Mouse (Mus musculus) liver, embryonic 15.5 days (tissue): ENCODE measurements at regions not wholly inside any gene's neighbourhood (a gene's known extent, or its start where the extent isn't known, plus 50 kb on each side); places are given as distances from the start of the nearest gene placed in this dataset.

Experiments
- ATAC-seq: fragments of 200-750 bp; cut with Nextera tagmentation; 2 replicates; pipeline ENCODE4 v1.8.0; 2017; ENCODE audit warnings: moderate number of reproducible peaks, mild to moderate bottlenecking, moderate library complexity; ENCODE audit not compliant: insufficient read depth
- H3K27ac ChIP-seq: fragments of 300-500 bp; sonication (generic); replicated peaks from 2 replicates; pipeline ENCODE4 v1.5.1; 2015; ENCODE audit warnings: mild to moderate bottlenecking, inconsistent platforms
- H3K27me3 ChIP-seq: fragments of 300-500 bp; sonication (generic); 2 replicates; pipeline ENCODE4 v1.6.1; 2015; ENCODE audit warnings: mild to moderate bottlenecking, inconsistent platforms
- H3K36me3 ChIP-seq: fragments of 300-500 bp; sonication (generic); replicated peaks from 2 replicates; pipeline ENCODE4 v1.6.1; 2015; ENCODE audit warnings: moderate library complexity, mild to moderate bottlenecking, inconsistent platforms
- H3K4me1 ChIP-seq: fragments of 300-500 bp; sonication (generic); replicated peaks from 2 replicates; pipeline ENCODE4 v1.6.1; 2015; ENCODE audit warnings: inconsistent platforms
- H3K4me2 ChIP-seq: fragments of 300-500 bp; sonication (generic); 2 replicates; pipeline ENCODE4 v1.6.1; 2015; ENCODE audit warnings: moderate library complexity, mild to moderate bottlenecking, inconsistent platforms
- H3K4me3 ChIP-seq: fragments of 300-500 bp; sonication (generic); replicated peaks from 2 replicates; pipeline ENCODE4 v1.5.1; 2015; ENCODE audit warnings: mild to moderate bottlenecking, inconsistent platforms
- H3K9ac ChIP-seq: fragments of 300-500 bp; sonication (generic); 2 replicates; pipeline ENCODE4 v1.6.1; 2015; ENCODE audit warnings: moderate library complexity, mild to moderate bottlenecking, inconsistent platforms
- H3K9me3 ChIP-seq: fragments of 300-500 bp; sonication (generic); replicated peaks from 2 replicates; pipeline ENCODE4 v1.6.1; 2016; ENCODE audit warnings: inconsistent platforms
- WGBS: fragments of 180-500 bp; shearing (Covaris S2); methylation state at CpG from one replicate; pipeline ENCODE4 v1.1.7; 2015; ENCODE audit warnings: mixed read lengths; ENCODE audit not compliant: insufficient replicate concordance; 5-methylcytosine and 5-hydroxymethylcytosine counted together

GRCm38 (mm10) chr5:119153086-119153485 lies 517.4 kb upstream of the Tbx3 start:
- no peak overlapping the region for H3K4me3 ChIP-seq
- no peak for ATAC-seq
- H3K4me2 ChIP-seq, result no peak overlapping the region
- no peak overlapping the region for H3K27ac ChIP-seq
- WGBS, result 63% methylated on average over 5 of the region's 5 CpGs
- H3K36me3 ChIP-seq, result no peaks in the 10 kb centered on the region
- no peak overlapping the region for H3K9ac ChIP-seq
- H3K4me1 ChIP-seq, result no peaks in the 10 kb centered on the region
- H3K9me3 ChIP-seq, result 0 out of 2 replicates have a peak, but pooled peaks cover 4% of the 10 kb centered on the region
- H3K27me3 ChIP-seq, result no peaks in the 10 kb centered on the region

GRCm38 (mm10) chr5:119156638-119157037 lies 513.8 kb upstream of the Tbx3 start:
- no peak overlapping the region for H3K4me2 ChIP-seq
- no peak overlapping the region for H3K27ac ChIP-seq
- no peaks in the 10 kb centered on the region for H3K4me1 ChIP-seq
- no peak for ATAC-seq
- H3K4me3 ChIP-seq, result no peak overlapping the region
- no peaks in the 10 kb centered on the region for H3K27me3 ChIP-seq
- H3K9me3 ChIP-seq, result 0 out of 2 replicates have a peak, but pooled peaks cover 4% of the 10 kb centered on the region
- 63% methylated on average over 6 of the region's 6 CpGs for WGBS
- H3K36me3 ChIP-seq, result no peaks in the 10 kb centered on the region
- no peak overlapping the region for H3K9ac ChIP-seq

DNA sequence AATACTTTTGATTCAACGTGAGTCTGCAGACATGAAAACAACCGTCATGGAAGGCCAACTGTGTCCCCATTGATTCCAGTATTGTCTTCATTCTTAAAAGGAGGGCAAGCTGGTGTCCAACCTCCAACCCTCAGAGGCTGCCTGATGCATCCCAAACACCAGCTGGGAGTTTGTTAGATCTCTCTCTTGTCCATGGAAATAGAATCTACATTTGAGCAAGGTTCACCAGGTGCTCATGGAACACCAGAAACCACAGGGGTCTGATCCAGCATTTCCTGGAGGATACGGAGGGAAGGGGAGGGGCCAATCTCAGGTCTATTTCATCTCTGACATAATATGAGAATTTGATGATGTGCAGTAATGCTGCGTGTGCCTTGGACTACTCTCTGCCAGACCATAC lies 512.3 kb upstream of the Tbx3 start:
- H3K27ac ChIP-seq, result no peak overlapping the region
- 54% methylated on average over 4 of the region's 4 CpGs for WGBS
- 0 out of 2 replicates have a peak, but pooled peaks cover 3% of the 10 kb centered on the region for H3K9me3 ChIP-seq
- no peak overlapping the region for H3K4me3 ChIP-seq
- no peaks in the 10 kb centered on the region for H3K4me1 ChIP-seq
- H3K36me3 ChIP-seq, result no peaks in the 10 kb centered on the region
- H3K9ac ChIP-seq, result no peak overlapping the region
- no peak overlapping the region for H3K4me2 ChIP-seq
- no peaks in the 10 kb centered on the region for H3K27me3 ChIP-seq
- no peak for ATAC-seq

DNA sequence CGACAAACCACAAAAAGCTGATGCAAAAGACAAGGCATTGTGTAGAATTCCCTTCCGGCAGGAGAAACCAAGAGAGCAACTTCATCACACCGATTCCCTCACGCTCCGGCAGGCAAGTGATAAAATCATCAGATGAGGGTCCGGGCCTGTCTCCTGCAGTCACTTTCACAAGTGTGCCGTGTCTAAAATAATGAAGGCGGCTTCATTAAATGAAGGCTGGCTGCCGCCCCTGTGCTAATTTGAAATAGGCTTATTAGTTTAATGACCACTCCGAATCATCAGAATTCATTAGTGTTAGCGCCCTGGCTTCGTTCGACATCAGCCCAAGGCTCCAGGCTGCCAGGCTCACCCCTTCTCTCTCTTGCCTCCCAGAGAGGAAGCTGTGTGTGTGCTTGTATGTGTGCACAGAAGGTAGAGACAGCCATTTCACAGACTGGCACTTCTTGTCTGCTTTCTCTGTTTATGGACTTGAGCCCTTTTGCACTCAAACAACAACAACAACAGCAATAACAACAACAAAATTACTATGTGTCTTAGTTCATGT lies 508.3 kb upstream of the Tbx3 start:
- Histone ChIP-seq H3K4me3 (no peak overlapping the region), H3K36me3 (no peaks in the 10 kb centered on the region), H3K9ac (no peak overlapping the region), H3K4me2 (no peak overlapping the region), H3K27me3 (no peaks in the 10 kb centered on the region), H3K9me3 (0 out of 2 replicates have a peak, but pooled peaks cover 3% of the 10 kb centered on the region), H3K4me1 (no peaks in the 10 kb centered on the region), H3K27ac (no peak overlapping the region)
- ATAC-seq, result no peak
- WGBS, result 75% methylated on average over 13 of the region's 13 CpGs

- Histone ChIP-seq H3K27ac (no peak overlapping the region), H3K9me3 (no peaks in the 10 kb centered on the region), H3K4me1 (no peaks in the 10 kb centered on the region), H3K9ac (no peak overlapping the region), H3K27me3 (no peaks in the 10 kb centered on the region), H3K4me2 (no peak overlapping the region), H3K36me3 (no peaks in the 10 kb centered on the region), H3K4me3 (no peak overlapping the region)
- ATAC-seq, result no peak
- WGBS, result 76% methylated on average over 17 of the region's 17 CpGs
Observed at GRCm38 (mm10) chr5:119167718-119168117, 502.8 kb upstream of the Tbx3 start.

- H3K4me3 ChIP-seq, result no peak overlapping the region
- ATAC-seq, result no peak
- 75% methylated on average over 7 of the region's 7 CpGs for WGBS
- H3K9ac ChIP-seq, result no peak overlapping the region
- no peak overlapping the region for H3K4me2 ChIP-seq
- H3K27ac ChIP-seq, result no peak overlapping the region
- H3K9me3 ChIP-seq, result no peaks in the 10 kb centered on the region
- H3K4me1 ChIP-seq, result no peaks in the 10 kb centered on the region
- H3K27me3 ChIP-seq, result no peaks in the 10 kb centered on the region
- no peaks in the 10 kb centered on the region for H3K36me3 ChIP-seq
Observed at GRCm38 (mm10) chr5:119169274-119169673, 501.2 kb upstream of the Tbx3 start.

- Histone ChIP-seq H3K27ac (no peak overlapping the region), H3K27me3 (no peaks in the 10 kb centered on the region), H3K4me2 (no peak overlapping the region), H3K9me3 (no peaks in the 10 kb centered on the region), H3K4me3 (no peak overlapping the region), H3K4me1 (no peaks in the 10 kb centered on the region), H3K9ac (no peak overlapping the region), H3K36me3 (no peaks in the 10 kb centered on the region)
- WGBS, result 61% methylated on average over 1 of the region's 1 CpGs
- ATAC-seq, result no peak
Observed at GRCm38 (mm10) chr5:119171626-119172025, 498.8 kb upstream of the Tbx3 start.

GRCm38 (mm10) chr5:119178805-119179204 lies 491.7 kb upstream of the Tbx3 start:
- H3K4me3 ChIP-seq, result no peak overlapping the region
- no peaks in the 10 kb centered on the region for H3K4me1 ChIP-seq
- ATAC-seq, result no peak
- H3K27me3 ChIP-seq, result no peaks in the 10 kb centered on the region
- H3K4me2 ChIP-seq, result no peak overlapping the region
- H3K27ac ChIP-seq, result no peak overlapping the region
- WGBS, result 39% methylated on average over 9 of the region's 9 CpGs
- H3K9me3 ChIP-seq, result no peaks in the 10 kb centered on the region
- H3K36me3 ChIP-seq, result no peaks in the 10 kb centered on the region
- no peak overlapping the region for H3K9ac ChIP-seq

- no peak for ATAC-seq
Observed at GRCm38 (mm10) chr5:119183545-119184047, 486.9 kb upstream of the Tbx3 start.

DNA sequence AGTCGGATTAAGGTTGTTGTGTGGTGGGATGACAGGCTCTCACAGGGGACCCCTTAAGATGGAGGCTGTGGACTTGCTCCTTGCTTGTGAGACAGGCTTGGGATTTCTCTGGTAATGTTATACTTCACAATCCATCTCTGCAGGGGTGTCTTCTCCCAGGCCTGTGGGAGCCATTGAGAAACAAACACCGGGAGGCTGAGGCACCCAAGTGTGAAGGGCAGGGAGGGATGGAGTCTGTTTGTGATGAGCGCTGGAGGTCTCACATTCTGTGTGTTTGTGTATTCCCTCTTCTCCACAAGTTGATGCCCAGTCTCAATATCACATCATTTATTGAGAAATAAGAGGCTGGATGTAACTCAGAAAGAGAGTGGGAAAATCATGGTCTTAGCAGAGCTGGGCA lies 483.9 kb upstream of the Tbx3 start:
- H3K27me3 ChIP-seq, result no peaks in the 10 kb centered on the region
- H3K9me3 ChIP-seq, result no peaks in the 10 kb centered on the region
- H3K9ac ChIP-seq, result no peak overlapping the region
- H3K4me1 ChIP-seq, result no peaks in the 10 kb centered on the region
- no peak for ATAC-seq
- 52% methylated on average over 3 of the region's 3 CpGs for WGBS
- H3K27ac ChIP-seq, result no peak overlapping the region
- H3K36me3 ChIP-seq, result no peaks in the 10 kb centered on the region
- no peak overlapping the region for H3K4me2 ChIP-seq
- no peak overlapping the region for H3K4me3 ChIP-seq

More at GRCm38 (mm10) chr5:119183545-119184047, 486.9 kb upstream of the Tbx3 start:
- no peak overlapping the region for H3K9ac ChIP-seq
- H3K4me1 ChIP-seq, result no peaks in the 10 kb centered on the region
- H3K27ac ChIP-seq, result no peak overlapping the region
- no peak overlapping the region for H3K4me2 ChIP-seq
- no peaks in the 10 kb centered on the region for H3K27me3 ChIP-seq
- H3K4me3 ChIP-seq, result no peak overlapping the region
- no peaks in the 10 kb centered on the region for H3K36me3 ChIP-seq
- H3K9me3 ChIP-seq, result no peaks in the 10 kb centered on the region
- 22% methylated on average over 5 of the region's 5 CpGs for WGBS

- Histone ChIP-seq H3K27me3 (no peaks in the 10 kb centered on the region), H3K4me3 (no peak overlapping the region), H3K36me3 (no peaks in the 10 kb centered on the region), H3K9ac (no peak overlapping the region), H3K4me1 (no peaks in the 10 kb centered on the region), H3K27ac (no peak overlapping the region), H3K4me2 (no peak overlapping the region), H3K9me3 (no peaks in the 10 kb centered on the region)
- 42% methylated on average over 6 of the region's 6 CpGs for WGBS
- no peak for ATAC-seq
Observed at GRCm38 (mm10) chr5:119188476-119188875, 482.0 kb upstream of the Tbx3 start.
